Mouse (Mus musculus) layer of hippocampus, adult 2 months (tissue): Measurements from ENCODE around the gene Tmem178b. TPM values are rescaled to one million over a fixed set of nuclear protein-coding genes. Genes with fewer than 3 reads are reported as not detected.
A peak's percentile ranks its signal among the peaks of the same experiment; 100 is the strongest.

Experiments
- DNase-seq, 2 experiments: peaks; one replicate each; pipeline ENCODE4 v3.0.0; 2022; ENCODE audit warnings: low spot score in 2 of 2
- H3K27ac ChIP-seq: fragments of 200-600 bp; 2 replicates; pipeline ENCODE4 v1.8.1; 2022
- H3K4me3 ChIP-seq: fragments of 200-600 bp; 2 replicates; pipeline ENCODE4 v1.8.1; 2022; ENCODE audit warnings: mild to moderate bottlenecking
- CTCF ChIP-seq: fragments of 200-600 bp; conservative IDR thresholded peaks from 2 replicates; pipeline ENCODE4 v1.8.1; 2022; ENCODE audit warnings: antibody characterized with exemption, mild to moderate bottlenecking, moderate library complexity
- total RNA-seq, 2 experiments: library from RNA; stranded (reverse); gene quantifications; 2 replicates each; pipeline ENCODE4 v1.2.3; 2021

Gene Tmem178b
- total RNA-seq, 2 experiments from 2014 or later: 169 to 170 TPM

DNA sequence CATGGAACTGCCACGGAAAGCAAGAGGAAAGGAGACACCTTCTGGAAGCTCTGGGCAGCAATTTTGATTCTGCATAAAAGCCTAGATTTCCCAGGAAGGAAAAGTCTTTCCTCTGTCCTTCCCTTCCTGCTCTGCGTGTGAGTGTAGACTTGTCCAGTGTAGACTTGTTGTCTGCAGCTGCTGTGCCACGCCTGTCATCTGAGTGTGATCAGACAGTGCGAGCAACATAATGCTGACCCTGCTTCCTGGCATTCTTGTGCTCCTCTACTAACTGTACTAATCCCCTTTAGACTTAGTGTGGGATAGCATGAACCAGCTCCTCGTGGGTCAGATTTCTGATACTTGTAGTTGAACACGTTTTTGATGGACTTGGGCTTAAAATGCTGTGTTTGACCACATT, 262.6 kb downstream of the Tmem178b start:
- TF ChIP-seq CTCF: peak; percentile 41
- H3K4me3 ChIP-seq: no peak overlapping the region
- H3K27ac ChIP-seq: no peak overlapping the region
- DNase-seq: no peak

DNA sequence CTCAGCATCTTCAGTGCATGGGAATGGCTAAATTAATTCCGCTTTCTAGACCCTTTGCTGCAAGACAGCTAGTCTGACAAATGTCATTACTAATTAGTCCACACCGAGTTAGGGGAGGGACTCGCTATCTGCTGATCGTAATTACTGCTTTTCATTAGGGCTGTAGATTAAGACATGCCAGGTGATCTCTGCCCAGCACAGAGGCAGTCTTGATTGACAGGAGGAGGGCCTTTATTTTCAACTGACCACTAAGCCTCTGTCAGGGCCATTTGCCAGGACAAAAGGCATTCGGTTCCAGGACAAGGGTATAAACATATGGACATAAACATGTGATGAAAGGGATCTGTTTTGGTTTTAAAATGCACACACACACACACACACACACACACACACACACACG, 264.3 kb downstream of the Tmem178b start:
- H3K27ac ChIP-seq: no peak overlapping the region
- DNase-seq: no peak
- H3K4me3 ChIP-seq: no peak overlapping the region
- TF ChIP-seq CTCF: no peak

DNA sequence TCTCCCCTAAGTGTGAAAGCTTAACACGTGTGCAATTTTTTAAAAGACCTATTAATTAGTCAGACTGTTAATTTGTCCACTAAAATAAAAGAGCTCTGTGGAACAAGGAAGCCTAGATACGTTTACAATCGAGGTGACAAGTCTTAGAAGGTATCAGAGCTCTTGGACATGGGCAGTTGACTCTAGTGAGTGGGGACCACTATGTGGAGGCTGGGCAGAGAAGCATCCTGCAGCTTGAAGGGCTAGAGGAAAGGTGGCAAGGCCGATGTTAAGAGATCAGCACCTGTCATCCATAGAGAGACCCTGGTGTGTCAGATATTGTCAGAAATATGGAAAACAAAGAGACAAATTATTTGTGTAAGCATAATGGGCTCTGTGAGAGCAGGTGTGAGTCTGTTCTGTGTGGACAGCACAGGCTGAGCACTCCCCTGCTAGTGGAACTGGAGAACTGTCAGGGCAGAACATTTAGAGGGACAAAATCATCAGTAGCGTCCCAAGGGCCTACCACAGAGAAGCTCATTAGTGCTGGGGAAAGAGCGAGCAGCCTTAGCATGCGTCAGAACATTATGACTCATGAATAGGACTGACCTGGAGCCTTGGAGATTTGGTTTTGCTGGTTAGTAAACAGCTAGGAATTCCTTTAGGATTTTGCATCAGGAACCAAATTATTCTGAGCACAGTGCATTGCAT, 264.9 kb downstream of the Tmem178b start:
- no peak for TF ChIP-seq CTCF
- no peak for DNase-seq
- Histone ChIP-seq H3K27ac (no peak overlapping the region), H3K4me3 (no peak overlapping the region)

DNA sequence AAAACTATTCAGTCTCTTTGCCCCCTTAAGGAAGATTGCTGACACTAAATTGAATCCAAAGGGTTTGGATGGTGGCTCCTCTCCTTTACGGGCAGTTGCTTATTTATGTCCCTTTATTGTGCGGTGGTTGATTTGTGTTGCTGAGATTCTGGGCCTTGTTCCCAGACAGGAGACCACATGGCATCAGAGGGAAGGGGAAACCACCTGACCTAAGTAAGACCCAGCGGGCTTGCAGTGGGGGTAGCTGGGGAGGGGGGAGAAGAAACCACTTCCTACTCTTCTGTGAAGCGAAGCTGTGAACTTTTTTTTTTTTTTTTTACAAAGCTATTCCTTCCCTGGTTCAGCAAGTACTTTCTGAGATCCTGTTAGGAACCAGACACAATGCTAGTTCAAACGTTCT, 269.5 kb downstream of the Tmem178b start:
- H3K27ac ChIP-seq: no peak overlapping the region
- H3K4me3 ChIP-seq: no peak overlapping the region
- DNase-seq: no peak
- no peak for TF ChIP-seq CTCF

DNA sequence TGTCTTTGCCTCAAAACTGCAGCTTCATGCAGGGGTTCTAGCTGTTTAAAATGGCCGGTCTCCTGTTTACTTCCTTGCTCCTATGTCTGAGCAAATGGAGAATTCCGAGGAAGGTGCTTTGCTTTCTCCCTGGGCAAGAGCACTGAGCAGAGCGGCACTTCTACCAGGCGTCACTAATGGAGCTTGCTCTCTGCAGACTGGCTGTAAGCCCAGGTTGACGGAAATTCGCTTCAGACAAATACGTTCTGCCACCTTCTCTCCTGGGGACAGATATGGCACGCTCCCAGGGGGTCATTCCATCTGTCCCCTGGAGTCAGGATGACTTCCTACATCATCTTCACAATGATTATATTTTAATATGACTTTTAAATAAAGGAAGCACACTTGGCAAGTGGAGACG, 271.3 kb downstream of the Tmem178b start:
- H3K4me3 ChIP-seq: no peak overlapping the region
- no peak overlapping the region for H3K27ac ChIP-seq
- TF ChIP-seq CTCF: no peak
- no peak for DNase-seq

GRCm38 (mm10) chr6:40145601-40146000, 272.5 kb downstream of the Tmem178b start:
- TF ChIP-seq CTCF: no peak
- no peak overlapping the region for H3K4me3 ChIP-seq
- no peak overlapping the region for H3K27ac ChIP-seq
- no peak for DNase-seq

DNA sequence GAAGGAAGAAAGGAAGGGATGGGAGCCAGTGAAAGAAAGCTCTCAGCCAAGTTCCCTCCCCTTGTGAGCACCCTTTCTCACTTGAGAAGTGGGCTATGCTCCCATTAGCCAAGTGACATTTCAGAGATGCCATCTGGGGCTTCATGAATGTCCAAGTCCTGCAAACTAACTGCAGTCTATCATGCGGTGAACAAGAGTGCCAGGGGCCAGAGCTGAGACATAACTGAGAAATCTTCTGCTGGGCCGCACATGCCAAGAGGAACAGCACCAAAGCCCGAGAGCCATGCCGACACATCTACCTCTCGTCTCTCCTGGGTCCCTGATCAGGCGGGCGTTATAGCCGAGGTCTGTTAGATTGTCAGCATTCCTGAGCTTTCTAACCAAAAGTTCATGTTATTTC, 279.2 kb downstream of the Tmem178b start:
- Histone ChIP-seq H3K4me3 (no peak overlapping the region), H3K27ac (0 out of 2 replicates have a peak overlapping the region, but pooled peaks have one; percentile 10)
- no peak for DNase-seq
- no peak for TF ChIP-seq CTCF

DNA sequence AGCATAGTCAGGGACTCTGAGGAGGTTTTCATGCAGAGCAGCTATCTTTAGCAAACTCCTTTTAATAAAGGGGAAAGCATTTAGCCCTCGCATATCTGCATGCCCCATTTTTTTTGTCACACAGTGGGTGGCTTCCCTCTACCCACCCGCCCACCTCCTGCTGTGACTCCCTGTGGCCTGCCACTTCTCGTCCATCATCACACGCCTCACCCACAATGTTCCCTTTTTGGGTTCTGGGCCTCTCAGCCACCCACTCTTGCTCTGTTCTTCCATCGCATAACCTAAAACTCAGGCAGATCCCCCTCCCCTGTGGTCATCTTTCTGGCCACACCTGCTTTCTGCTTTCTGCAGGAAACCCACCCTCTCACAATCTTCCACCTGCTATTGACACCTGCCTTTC, 288.3 kb downstream of the Tmem178b start:
- no peak for DNase-seq
- H3K27ac ChIP-seq: peak overlapping the region; percentile 70
- TF ChIP-seq CTCF: no peak
- H3K4me3 ChIP-seq: no peak overlapping the region

- no peak for DNase-seq
- Histone ChIP-seq H3K4me3 (no peak overlapping the region), H3K27ac (peak overlapping the region; percentile 51; the same call in 1 of the 2 replicates)
- TF ChIP-seq CTCF: no peak
Measured at GRCm38 (mm10) chr6:40173559-40173958, 300.5 kb downstream of the Tmem178b start.

GRCm38 (mm10) chr6:40177870-40178269, 304.8 kb downstream of the Tmem178b start:
- DNase-seq: no peak
- no peak overlapping the region for H3K27ac ChIP-seq
- no peak overlapping the region for H3K4me3 ChIP-seq
- no peak for TF ChIP-seq CTCF

- no peak overlapping the region for H3K27ac ChIP-seq
- no peak overlapping the region for H3K4me3 ChIP-seq
- no peak for TF ChIP-seq CTCF
- no peak for DNase-seq
Measured at GRCm38 (mm10) chr6:40180551-40180950, 307.5 kb downstream of the Tmem178b start.

GRCm38 (mm10) chr6:40200661-40201060, 327.6 kb downstream of the Tmem178b start:
- TF ChIP-seq CTCF: no peak
- no peak overlapping the region for H3K27ac ChIP-seq
- H3K4me3 ChIP-seq: no peak overlapping the region
- DNase-seq: no peak

DNA sequence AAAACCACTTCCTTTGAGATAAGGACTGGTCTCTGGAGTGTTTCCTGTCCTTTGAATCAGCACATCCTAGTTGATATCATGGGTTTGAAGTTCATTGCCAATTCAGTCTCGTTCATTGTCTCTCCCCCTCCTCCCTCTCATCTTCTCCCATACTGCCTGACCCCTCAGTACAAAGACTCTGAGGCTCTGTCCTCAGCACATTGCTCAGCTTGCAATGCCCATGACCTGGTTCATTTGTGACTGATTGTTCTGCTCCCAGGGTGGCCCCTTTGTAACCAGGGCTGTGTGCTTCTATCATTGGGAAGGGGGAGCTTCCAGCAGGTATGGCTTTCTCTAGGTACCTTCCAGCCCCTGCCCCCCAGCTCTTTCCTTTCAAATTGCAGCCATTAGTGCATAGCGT, 329.5 kb downstream of the Tmem178b start:
- Histone ChIP-seq H3K27ac (no peak overlapping the region), H3K4me3 (no peak overlapping the region)
- DNase-seq: no peak
- TF ChIP-seq CTCF: no peak

GRCm38 (mm10) chr6:40205380-40205779, 332.3 kb downstream of the Tmem178b start:
- Histone ChIP-seq H3K4me3 (no peak overlapping the region), H3K27ac (no peak overlapping the region)
- TF ChIP-seq CTCF: no peak
- DNase-seq: no peak
